Mouse (Mus musculus) liver, postnatal 0 days (tissue): ENCODE results near the gene Dnm3. TPM values are rescaled to one million over a fixed set of nuclear protein-coding genes. Genes with fewer than 3 reads are reported as not detected.
A peak's percentile ranks its signal among the peaks of the same experiment; 100 is the strongest.

Experiments
- ATAC-seq: fragments of 200-750 bp; cut with Nextera tagmentation; 2 replicates; pipeline ENCODE4 v1.8.0; 2017; ENCODE audit warnings: mild to moderate bottlenecking, moderate library complexity
- DNase-seq: peaks from one replicate; pipeline ENCODE4 v3.0.0-alpha.2; 2016
- H3K27ac ChIP-seq: fragments of 300-500 bp; sonication (generic); 2 replicates; pipeline ENCODE4 v1.5.1; 2014; ENCODE audit warnings: antibody characterized with exemption, moderate library complexity, mild to moderate bottlenecking, low read depth
- H3K27me3 ChIP-seq: fragments of 300-500 bp; sonication (generic); 2 replicates; pipeline ENCODE4 v1.6.1; 2014; ENCODE audit warnings: low read length, control low read depth, mixed read lengths; ENCODE audit not compliant: insufficient read depth
- H3K36me3 ChIP-seq: fragments of 300-500 bp; sonication (generic); replicated peaks from 2 replicates; pipeline ENCODE4 v1.6.1; 2014; ENCODE audit warnings: mild to moderate bottlenecking, control low read depth, low read length, moderate library complexity, mixed read lengths; ENCODE audit not compliant: insufficient read depth
- H3K4me1 ChIP-seq: fragments of 300-500 bp; sonication (generic); 2 replicates; pipeline ENCODE4 v1.6.1; 2014; ENCODE audit warnings: antibody characterized with exemption, mild to moderate bottlenecking, control low read depth; ENCODE audit not compliant: insufficient read depth
- H3K4me2 ChIP-seq: fragments of 300-500 bp; sonication (generic); 2 replicates; pipeline ENCODE4 v1.6.1; 2014; ENCODE audit warnings: low read depth, mild to moderate bottlenecking, low read length, moderate library complexity, mixed read lengths
- H3K4me3 ChIP-seq: fragments of 300-500 bp; sonication (generic); 2 replicates; pipeline ENCODE4 v1.5.1; 2014; ENCODE audit warnings: low read depth, low read length
- H3K9ac ChIP-seq: fragments of 300-500 bp; sonication (generic); replicated peaks from 2 replicates; pipeline ENCODE4 v1.6.1; 2014; ENCODE audit warnings: mild to moderate bottlenecking, moderate library complexity
- H3K9me3 ChIP-seq: fragments of 300-500 bp; sonication (generic); 2 replicates; pipeline ENCODE4 v1.6.1; 2016; ENCODE audit warnings: mild to moderate bottlenecking, control low read depth, low read length, mixed read lengths
- CTCF ChIP-seq: sonication (generic); IDR thresholded peaks from 2 replicates; pipeline ENCODE4 v1.5.1; 2016; ENCODE audit warnings: antibody characterized with exemption, low read depth
- EP300 ChIP-seq: IDR thresholded peaks from 2 replicates; pipeline ENCODE4 v1.6.1; 2016; ENCODE audit warnings: antibody characterized with exemption, low read depth, mild to moderate bottlenecking
- WGBS: fragments of 180-500 bp; shearing (Covaris S2); extraction: QIAGEN DNeasy Blood & Tissue Kit; methylation state at CpG from one replicate; pipeline ENCODE4 v1.1.7; 2014; ENCODE audit not compliant: insufficient replicate concordance; 5-methylcytosine and 5-hydroxymethylcytosine counted together
- polyA plus RNA-seq: library from polyadenylated mRNA; unstranded; fragments of >200 nt; fragmentation: Nextera tagmentation; extraction: Ambion mirVana; gene quantifications from 2 replicates; pipeline ENCODE4 v1.2.1, GENCODE M21; 2015

Dnm3 gene
- polyA plus RNA-seq, 1 experiment from 2014 or later = 0.14 TPM

GRCm38 (mm10) chr1:161998781-161999180 is 479.1 kb downstream of the Dnm3 start:
- DNase-seq (no peak), ATAC-seq (no peak)
- peak overlapping the region; percentile 54; the same call in 1 of the 2 replicates for H3K4me2 ChIP-seq
- H3K36me3 ChIP-seq = no peaks in the 10 kb centered on the region
- no peak overlapping the region for H3K9ac ChIP-seq
- H3K4me1 ChIP-seq = 0 out of 2 replicates have a peak, but pooled peaks cover 9% of the 10 kb centered on the region
- H3K4me3 ChIP-seq = no peak overlapping the region
- TF ChIP-seq CTCF (no peak), EP300 (no peak)
- no peak overlapping the region for H3K27ac ChIP-seq
- 22% methylated on average over 4 of the region's 4 CpGs for WGBS
- H3K27me3 ChIP-seq = no peaks in the 10 kb centered on the region
- H3K9me3 ChIP-seq = no peaks in the 10 kb centered on the region

DNA sequence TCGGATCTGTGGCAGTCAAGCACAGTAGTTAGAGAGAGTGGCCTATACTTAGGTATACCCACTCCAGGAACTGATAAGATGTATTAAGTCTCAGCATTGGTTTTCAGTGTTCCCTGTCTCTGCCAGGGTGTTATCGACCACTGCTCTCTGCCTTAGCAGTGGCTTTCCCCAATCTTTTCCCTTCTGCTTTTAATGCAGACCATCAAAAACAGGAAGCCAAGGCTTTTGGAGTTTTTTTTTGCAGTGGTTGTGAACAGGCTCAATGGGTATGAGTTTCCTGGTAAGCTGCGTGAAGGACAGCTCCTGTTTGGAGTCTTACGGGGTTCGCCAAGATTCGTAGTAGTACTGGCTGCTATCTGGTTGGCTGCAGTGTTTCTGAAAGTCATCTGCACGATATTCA is 485.4 kb downstream of the Dnm3 start:
- H3K27ac ChIP-seq = no peak overlapping the region
- WGBS = 53% methylated on average over 7 of the region's 7 CpGs

DNA sequence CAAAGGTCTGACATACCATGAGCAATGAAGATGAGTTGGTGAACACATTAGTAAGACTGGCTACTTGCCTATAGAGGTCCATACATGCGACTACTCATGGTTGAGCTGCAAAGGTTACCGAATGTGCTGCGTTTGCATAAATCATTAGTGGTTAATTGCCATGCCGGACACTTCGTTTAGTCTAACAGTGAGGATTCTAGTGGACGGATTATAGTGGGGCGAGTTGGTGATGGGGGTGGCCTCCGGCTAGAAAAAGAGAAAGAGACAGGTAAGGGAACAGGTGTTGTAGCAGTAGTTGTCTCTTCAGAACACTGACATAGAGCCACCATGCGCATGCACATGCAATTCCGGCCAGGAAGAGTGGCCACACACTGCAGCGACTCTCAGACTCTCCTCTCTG is 486.0 kb downstream of the Dnm3 start:
- H3K4me3 ChIP-seq = no peak overlapping the region
- no peaks in the 10 kb centered on the region for H3K9me3 ChIP-seq
- H3K4me2 ChIP-seq = no peak overlapping the region
- no peak for ATAC-seq
- H3K9ac ChIP-seq = no peak overlapping the region
- no peak for DNase-seq
- H3K4me1 ChIP-seq = no peaks in the 10 kb centered on the region
- H3K27ac ChIP-seq = no peak overlapping the region
- 84% methylated on average over 11 of the region's 11 CpGs for WGBS
- H3K36me3 ChIP-seq = no peaks in the 10 kb centered on the region
- TF ChIP-seq CTCF = no peak
- TF ChIP-seq EP300 = no peak
- H3K27me3 ChIP-seq = no peaks in the 10 kb centered on the region

More for the DNA sequence above, 485.4 kb downstream of the Dnm3 start:
- H3K27me3 ChIP-seq = no peaks in the 10 kb centered on the region
- no peak for DNase-seq
- H3K4me3 ChIP-seq = no peak overlapping the region
- no peak for ATAC-seq
- TF ChIP-seq CTCF (no peak), EP300 (no peak)
- no peaks in the 10 kb centered on the region for H3K4me1 ChIP-seq
- H3K36me3 ChIP-seq = no peaks in the 10 kb centered on the region
- no peak overlapping the region for H3K4me2 ChIP-seq
- no peak overlapping the region for H3K9ac ChIP-seq
- H3K9me3 ChIP-seq = no peaks in the 10 kb centered on the region

GRCm38 (mm10) chr1:161990684-161991578 is 486.9 kb downstream of the Dnm3 start:
- ATAC-seq = no peak
- H3K27me3 ChIP-seq = no peaks in the 10 kb centered on the region

DNA sequence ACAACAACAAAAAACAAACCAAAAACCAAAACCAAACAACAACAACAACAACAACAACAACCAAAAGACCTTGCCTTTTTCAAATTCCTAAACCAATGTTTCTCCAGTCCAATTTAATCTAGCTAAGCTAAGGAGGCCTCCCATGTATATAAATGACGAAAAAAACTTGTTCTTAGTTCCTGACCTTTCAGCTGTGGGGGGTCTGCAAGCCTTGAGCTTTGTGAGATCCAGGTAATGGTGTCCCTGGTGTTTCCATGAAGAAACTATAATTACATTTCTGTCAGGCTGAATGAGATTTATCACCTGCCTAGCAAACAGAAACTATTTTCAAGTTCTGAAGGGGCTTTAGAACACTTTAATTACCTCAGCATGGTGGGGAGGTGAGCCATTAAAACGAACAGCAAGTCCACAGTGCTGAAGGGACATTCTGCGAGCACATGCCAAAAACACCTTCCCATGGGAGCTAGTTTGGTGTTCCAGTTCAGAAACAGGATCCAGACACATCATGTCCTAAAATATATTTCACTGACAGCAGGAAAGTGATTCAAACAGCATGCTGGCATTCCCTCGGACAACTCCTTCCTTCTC is 493.8 kb downstream of the Dnm3 start:
- Histone ChIP-seq H3K36me3 (no peaks in the 10 kb centered on the region), H3K9ac (no peak overlapping the region), H3K27me3 (no peaks in the 10 kb centered on the region), H3K4me3 (no peak overlapping the region), H3K9me3 (no peaks in the 10 kb centered on the region), H3K27ac (no peak overlapping the region), H3K4me2 (no peak overlapping the region), H3K4me1 (no peaks in the 10 kb centered on the region)
- WGBS = 62% methylated on average over 4 of the region's 4 CpGs
- DNase-seq = no peak
- ATAC-seq = no peak
- TF ChIP-seq EP300 = no peak
- no peak for TF ChIP-seq CTCF

More at GRCm38 (mm10) chr1:161990684-161991578, 486.9 kb downstream of the Dnm3 start:
- no peak overlapping the region for H3K4me3 ChIP-seq
- H3K4me1 ChIP-seq = no peaks in the 10 kb centered on the region
- no peak overlapping the region for H3K9ac ChIP-seq
- no peaks in the 10 kb centered on the region for H3K36me3 ChIP-seq
- H3K9me3 ChIP-seq = no peaks in the 10 kb centered on the region
- TF ChIP-seq CTCF = no peak
- TF ChIP-seq EP300 = no peak
- no peak overlapping the region for H3K4me2 ChIP-seq
- no peak for DNase-seq
- no peak overlapping the region for H3K27ac ChIP-seq
- WGBS = 74% methylated on average over 10 of the region's 10 CpGs

GRCm38 (mm10) chr1:161983451-161983850 is 494.4 kb downstream of the Dnm3 start:
- Histone ChIP-seq H3K9me3 (no peaks in the 10 kb centered on the region), H3K9ac (no peak overlapping the region), H3K27me3 (no peaks in the 10 kb centered on the region), H3K4me1 (no peaks in the 10 kb centered on the region), H3K27ac (no peak overlapping the region), H3K4me2 (no peak overlapping the region), H3K4me3 (no peak overlapping the region), H3K36me3 (no peaks in the 10 kb centered on the region)
- 71% methylated on average over 6 of the region's 6 CpGs for WGBS
- DNase-seq = no peak
- no peak for TF ChIP-seq EP300
- no peak for TF ChIP-seq CTCF
- no peak for ATAC-seq
